Mouse (Mus musculus) adrenal gland, postnatal 10 days (tissue): ENCODE data around the gene Castor2. TPM values are rescaled to one million over a fixed set of nuclear protein-coding genes. Genes with fewer than 3 reads are reported as not detected.

ENCODE experiments used
- DNase-seq: peaks from one replicate; pipeline ENCODE4 v3.0.0; 2021; ENCODE audit warnings: mixed read lengths
- long read RNA-seq, 2 experiments: library from polyadenylated mRNA; stranded (forward); transcript quantifications; one replicate each; pipeline ENCODE4 v2.0.0; 2021
- total RNA-seq, 2 experiments: library from RNA; stranded (reverse); gene quantifications; 2 replicates each; pipeline ENCODE4 v1.2.3; 2021

The Castor2 gene
- 10 to 100 TPM; 14.0 to 19.7 TPM for total RNA-seq
- long read RNA-seq, experiment 1, partial matches to known transcripts = 0 of 7 reads
- long read RNA-seq, experiment 1, other reads (novel, unspliced or antisense) = 7 of 7 reads
- long read RNA-seq, experiment 2, full-length matches to known transcripts = 4 of 6 reads
- long read RNA-seq, experiment 2, partial matches to known transcripts = 0 of 6 reads
- long read RNA-seq, experiment 2, other reads (novel, unspliced or antisense) = 2 of 6 reads

GRCm38 (mm10) chr5:134099496-134100211 lies at the start of gene Castor2:
TSS of gene Castor2 (plus strand) at chr5:134099711.
- DNase-seq = peak; percentile 97

GRCm38 (mm10) chr5:134050711-134051110 lies 48.8 kb upstream of the Castor2 start:
- no peak for DNase-seq

GRCm38 (mm10) chr5:134052614-134053013 lies 46.9 kb upstream of the Castor2 start:
- no peak for DNase-seq

DNA sequence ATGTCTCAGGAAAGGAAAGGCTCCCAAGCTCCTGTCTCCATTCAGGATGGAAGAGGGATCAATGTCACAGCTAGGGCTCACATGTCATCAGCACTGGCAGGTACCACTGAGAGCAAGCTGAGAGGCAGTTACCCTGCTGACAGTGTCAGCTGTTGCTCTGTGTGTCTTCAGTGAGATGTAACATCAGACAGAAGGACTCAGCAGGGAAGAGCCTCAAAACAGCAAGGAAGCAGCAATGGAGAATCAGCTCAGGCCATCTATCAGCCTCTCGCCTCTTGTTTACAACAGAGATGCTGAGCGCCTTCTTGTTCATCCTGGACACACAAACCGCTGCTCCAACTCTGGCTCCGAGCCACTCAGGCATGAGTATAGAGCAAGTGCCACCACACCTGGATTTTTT lies 45.0 kb upstream of the Castor2 start:
- no peak for DNase-seq

DNA sequence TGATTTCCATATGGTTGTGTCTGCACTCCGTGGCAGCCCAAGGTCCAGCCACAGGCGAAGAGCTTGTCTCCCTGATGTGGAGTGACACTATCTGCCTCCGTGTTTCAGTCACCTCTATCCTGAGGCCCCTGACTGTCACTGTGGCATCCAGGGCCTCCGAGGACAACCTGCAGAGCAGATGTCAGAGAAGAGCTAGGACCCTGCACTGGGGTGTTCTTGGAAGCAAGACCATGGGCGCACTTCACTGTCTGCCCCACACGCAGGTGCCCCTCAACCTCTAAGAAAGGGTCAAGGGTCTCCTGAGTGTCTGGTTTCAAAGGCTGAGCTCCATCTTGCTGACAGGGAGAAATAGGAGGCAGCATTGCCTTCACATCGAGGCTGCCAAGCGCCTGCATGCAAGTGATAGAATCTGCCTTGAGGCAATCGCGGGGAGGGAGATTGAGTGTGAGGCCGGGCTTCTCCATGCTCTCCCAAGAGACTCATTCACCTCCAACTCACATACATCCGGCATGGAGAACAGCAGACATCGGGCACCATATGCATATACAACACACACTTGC lies 40.6 kb upstream of the Castor2 start:
- DNase-seq = no peak

GRCm38 (mm10) chr5:134063362-134064064 lies 36.0 kb upstream of the Castor2 start:
- DNase-seq = peak; percentile 92

- DNase-seq = no peak
These were observed 33.2 kb upstream of the Castor2 start for GRCm38 (mm10) chr5:134066261-134066660.

DNA sequence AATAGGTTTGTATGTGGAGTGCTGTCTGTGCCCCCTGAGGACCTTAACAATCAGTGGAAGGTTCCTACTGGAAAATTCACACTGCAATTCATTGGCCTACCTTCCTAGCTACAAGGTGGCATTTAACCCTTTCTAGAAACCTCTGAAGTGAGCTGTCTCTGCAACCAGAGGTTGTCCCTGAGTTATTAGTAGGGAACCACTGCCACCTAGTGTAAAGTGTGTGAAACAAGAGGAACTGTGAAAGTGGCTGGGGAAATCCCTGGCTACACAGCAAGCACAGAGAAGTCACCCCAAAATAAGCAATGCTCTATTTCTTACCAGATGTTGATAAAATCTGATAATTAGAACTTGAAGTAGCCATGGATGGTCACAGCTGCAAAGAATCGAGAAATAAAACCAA lies 31.6 kb upstream of the Castor2 start:
- no peak for DNase-seq

DNA sequence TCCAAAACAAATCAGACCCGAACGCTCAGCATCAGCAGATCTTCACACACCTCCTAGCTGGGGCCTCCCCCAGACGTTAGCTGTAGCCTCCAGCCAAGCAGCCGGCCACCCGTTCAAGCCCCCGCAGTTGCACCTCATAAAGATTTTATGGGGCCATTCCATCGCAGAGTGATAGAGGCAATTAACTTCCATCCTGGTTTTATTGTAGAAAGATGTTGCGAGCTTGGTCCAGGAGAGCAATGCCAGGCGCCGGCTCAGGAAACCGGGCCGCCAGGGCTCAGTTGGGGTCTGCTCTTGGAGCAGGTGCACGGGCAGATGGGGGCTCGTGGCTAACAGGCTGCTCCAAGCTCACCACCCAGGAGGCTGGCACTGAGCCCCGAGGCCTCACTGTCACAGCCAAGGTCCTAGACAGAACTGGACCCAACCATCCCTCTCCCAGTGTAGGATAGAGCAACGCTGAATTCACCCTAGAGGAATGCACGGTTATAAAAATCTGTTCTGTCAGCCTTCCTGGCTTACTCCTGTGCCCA lies 25.9 kb upstream of the Castor2 start:
- DNase-seq = no peak

DNA sequence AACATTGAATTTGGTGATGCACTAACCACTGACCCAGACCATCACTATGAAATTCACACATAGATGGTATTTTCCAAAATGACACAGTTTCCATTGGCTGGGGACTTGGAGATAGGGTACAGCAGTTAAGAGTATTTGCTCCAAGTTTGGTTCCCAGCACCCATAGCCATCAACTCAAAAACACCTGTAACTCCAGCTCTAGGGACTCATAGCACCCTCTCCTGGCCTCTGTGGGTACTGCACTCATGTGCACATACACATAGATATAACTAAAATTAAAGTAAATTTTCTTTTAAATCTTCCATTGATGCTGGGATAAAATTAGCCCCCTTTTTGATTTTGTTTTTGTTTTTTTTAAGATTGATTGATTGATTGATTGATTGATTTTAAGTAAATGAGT lies 25.1 kb upstream of the Castor2 start:
- DNase-seq = no peak

- no peak for DNase-seq
These were observed 23.3 kb upstream of the Castor2 start for GRCm38 (mm10) chr5:134076175-134076574.

DNA sequence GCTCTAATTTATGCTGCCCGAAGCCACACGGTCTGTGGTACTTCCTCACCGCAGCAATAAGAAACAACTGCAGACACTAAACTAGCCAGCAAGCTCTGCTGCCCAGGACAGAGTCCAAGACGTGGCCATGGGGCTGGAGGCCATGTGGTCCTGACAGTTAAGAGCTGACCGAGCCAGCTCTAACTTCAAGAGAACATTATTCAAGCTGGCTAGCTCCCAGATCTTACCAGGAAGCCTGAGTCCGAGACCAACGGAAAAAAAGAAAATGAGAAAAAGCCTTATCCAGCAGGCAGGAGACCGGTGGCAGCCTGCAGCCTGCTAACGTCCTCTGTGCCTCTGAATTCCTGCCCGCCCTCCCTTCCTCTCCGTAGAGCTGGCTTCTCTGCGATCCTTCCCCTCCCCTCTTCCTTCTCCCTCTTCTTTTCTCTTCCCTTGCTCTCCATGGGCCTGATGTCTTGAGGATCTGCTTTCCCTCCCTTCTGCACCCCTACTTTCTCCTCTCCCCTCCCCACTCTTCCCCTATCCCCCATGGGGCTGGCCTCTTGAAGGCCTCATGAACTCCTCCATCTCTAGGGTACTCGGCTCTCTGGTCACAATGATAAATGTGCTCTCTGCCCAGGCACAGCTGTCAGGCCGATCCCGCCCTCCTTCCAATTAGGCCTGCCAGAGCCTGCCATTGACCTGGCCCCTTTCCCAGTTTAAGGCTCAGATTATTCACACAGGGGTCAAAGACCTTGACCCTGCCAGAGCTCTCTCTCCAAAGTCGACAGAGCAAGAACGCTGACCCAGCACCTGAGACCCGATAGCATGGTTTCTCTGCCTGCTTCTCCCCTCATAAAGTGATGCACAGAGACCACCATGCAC lies 18.6 kb upstream of the Castor2 start:
- peak; percentile 49 for DNase-seq

- DNase-seq = peak; percentile 19
These were observed 14.3 kb upstream of the Castor2 start for GRCm38 (mm10) chr5:134085227-134085626.

GRCm38 (mm10) chr5:134085887-134086639 lies 13.4 kb upstream of the Castor2 start:
- DNase-seq = no peak

DNA sequence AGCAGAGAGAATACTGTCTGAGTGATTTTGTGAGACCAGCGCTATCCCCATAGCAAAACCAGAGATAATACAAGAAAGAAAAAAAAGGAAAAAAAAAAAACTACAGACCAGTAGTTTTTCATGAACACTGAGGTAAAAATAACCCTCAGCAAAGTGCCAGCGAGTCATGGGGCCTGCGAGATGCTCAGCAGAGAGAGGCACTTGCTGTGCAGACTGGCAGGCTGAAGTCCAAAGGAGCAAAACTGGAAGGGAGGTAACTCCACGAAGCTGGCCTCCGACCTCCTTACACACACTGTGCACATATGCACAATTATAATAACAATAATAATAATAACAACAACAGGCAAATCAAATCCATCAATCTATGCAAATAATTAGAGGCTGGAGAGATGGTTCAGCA lies 12.3 kb upstream of the Castor2 start:
- DNase-seq = no peak

GRCm38 (mm10) chr5:134095766-134096165 lies 3.7 kb upstream of the Castor2 start:
- peak; percentile 43 for DNase-seq

- no peak for DNase-seq
These were observed 1.1 kb upstream of the Castor2 start for GRCm38 (mm10) chr5:134098341-134098902.

- DNase-seq = peak; percentile 52
These were observed 535 bp upstream of the Castor2 start for GRCm38 (mm10) chr5:134098976-134099375.

DNA sequence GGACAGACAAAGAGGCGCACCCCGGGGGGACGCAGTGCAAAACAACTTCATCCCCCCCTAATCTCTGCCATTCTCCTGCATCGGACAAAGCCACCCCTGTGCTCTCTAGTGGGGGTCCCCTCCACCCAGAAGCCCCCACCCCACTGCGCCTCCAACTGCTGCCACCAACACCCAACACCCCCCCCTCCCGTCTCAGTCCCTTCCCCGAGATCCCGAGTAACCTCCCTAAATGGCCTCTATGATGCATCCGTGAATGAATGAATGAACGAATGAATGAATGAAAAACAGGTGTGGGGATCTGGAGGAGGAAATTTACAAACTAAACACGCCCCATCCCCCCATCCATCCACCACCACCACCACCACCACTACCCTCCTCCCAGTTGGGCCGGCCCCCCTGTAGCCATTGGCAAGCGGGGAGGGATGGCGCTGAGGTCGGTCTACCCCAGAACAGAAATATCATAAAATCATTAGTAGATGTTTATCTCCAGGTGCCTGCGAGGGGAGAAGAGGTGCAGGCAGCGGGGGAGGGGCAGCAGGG lies 791 bp downstream of the Castor2 start:
- DNase-seq = no peak

DNA sequence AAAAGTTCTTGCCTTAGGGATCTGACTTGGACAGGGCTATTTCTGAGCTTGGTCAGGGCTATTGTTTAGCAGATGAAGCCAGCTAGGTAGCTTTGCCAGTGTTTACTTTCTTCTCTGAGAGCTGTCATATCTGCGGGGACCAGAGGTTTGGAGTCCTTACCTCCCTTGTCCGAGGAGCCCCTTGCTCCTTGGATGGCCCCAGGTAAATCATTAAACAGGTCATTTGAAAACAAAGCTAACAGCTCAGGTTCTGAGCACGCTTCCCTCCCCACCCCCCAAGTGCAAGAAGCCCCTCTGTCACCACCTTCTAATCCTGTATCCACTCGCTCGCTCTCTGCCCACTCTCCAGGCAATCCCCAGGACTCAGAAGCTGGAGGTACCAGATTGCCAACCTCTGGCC lies 1.8 kb downstream of the Castor2 start:
- no peak for DNase-seq
